Mouse (Mus musculus): ENCODE results near the gene Caskin2.

Caskin2 gene

DNA sequence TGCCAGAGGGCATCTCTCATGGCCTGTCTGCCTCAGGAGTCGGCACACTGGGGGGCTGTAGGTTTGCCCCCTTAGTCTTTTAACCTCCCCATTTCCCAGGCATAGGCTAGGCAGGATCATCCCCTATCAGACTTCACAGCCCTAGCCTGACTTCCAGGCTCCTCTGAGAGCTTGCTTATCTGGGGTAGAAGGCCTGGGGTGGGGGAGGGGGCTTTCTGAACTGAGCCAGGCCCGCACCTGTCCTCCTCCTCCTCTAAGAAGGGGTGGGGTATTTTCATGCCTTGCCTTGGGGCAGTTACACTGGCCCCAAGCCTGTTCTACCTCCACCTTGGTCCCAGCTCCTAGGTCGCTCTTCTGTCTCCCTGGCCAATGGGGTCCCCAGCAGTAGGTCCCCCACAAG lies 18.1 kb upstream of the Caskin2 start:
- no peak for DNase-seq (ENCODE audit: low read depth, low spot score)

DNA sequence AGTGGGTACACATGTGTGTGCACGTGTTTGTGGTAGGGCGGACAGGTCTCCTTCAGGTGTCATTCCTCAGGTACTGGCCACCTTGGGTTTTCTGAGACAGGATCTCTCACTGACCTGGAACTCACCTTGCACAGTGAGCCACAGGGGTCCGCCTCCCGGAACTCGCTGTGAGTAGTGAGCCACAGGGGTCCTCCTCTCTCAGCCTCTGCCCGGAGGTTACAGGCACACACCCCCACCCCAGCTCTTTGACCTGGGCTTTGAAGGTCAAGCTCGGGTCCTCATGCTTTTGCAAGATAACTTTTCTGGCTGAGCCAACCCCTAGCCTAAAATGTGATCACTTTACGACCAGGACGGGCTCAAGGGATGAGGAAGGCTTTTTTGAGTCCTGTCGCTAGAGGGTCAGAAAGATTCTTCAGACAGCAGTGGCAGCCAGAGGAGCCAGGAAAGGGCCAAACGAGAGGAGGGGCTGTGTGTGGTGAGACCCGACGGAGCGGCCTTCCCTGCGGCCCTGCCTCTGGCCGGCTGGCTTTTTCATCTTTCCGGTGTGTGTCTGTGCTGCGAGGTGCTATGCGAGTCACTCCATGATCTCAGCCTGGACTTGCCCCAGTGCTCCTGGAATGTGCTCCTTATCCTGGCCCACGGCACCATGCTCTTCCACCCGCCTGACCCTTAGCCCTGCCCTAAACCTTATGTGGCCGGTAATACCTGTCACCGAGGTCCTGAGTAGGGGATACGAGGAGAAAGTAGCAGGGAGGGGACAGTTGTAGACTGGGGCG lies 17.3 kb upstream of the Caskin2 start:
- DNase-seq (ENCODE audit: low read depth, low spot score): no peak

GRCm38 (mm10) chr11:115829036-115829435 lies 15.6 kb upstream of the Caskin2 start:
- no peak for DNase-seq (ENCODE audit: low read depth, low spot score)

DNA sequence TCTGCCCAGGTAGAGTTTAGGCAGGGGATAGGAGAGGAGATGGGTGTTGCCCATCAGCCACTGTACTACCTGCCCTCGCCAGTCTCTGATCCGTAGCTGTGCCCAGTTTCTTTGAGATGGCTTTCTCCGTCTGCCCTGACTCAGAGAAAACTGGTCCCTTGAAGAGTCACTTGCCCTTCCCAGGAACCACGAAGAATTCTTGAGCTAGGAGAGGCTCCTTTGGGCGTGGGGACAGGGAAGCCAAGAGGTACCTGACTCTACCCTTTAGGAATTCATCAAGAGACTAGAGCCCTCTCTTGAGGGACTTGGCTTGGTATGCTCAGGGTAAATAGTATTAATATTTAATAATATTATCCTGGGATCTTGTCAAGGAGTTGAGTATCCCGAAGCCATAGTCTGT lies 14.2 kb upstream of the Caskin2 start:
- DNase-seq (ENCODE audit: low read depth, low spot score): no peak

DNA sequence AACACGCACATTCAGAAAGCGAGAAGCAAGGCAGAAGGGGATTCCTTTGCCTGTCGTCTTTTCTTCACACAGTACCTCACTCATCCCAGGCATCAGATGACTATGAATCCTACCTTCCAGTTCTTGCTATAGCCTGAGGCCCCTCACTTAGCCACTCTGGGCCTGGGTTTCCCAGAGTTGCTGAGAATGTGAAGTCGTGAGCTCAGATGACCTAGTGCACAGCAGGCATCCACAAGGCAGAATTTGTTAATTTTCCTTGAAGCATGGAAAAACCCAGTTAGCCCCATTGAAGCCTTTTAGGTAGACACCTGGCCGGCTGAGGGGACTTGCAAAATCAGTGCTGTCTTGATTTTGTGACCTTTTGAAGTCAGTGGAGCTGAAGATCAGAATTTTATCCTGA lies 13.0 kb upstream of the Caskin2 start:
- DNase-seq (ENCODE audit: low read depth, low spot score): no peak

DNA sequence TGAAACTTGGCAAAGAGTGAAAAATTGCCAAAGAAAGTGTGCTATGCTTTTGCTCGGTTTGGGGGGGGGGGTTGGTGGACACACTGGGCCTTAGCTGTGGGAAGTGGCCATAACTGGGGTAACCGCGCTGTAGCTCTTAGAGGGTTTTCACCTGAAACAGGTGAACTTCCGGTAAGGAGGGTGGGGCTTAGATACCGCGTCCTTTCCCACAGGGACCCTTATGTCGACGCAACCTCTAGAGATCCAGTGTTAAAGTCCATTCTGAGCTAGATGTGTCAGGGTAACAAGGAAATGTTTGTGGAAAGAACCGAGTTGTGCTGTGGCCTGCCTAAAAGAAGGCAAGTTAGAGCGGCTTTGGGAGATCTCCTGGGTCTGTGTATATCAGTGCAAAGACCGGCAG lies 11.4 kb upstream of the Caskin2 start:
- DNase-seq (ENCODE audit: low read depth, low spot score): no peak

- DNase-seq (ENCODE audit: low read depth, low spot score): peak; percentile 84
Observed at GRCm38 (mm10) chr11:115823774-115824740, 10.6 kb upstream of the Caskin2 start, which contains the start of gene Llgl2. Llgl2 (plus strand) TSS chr11:115824049.

DNA sequence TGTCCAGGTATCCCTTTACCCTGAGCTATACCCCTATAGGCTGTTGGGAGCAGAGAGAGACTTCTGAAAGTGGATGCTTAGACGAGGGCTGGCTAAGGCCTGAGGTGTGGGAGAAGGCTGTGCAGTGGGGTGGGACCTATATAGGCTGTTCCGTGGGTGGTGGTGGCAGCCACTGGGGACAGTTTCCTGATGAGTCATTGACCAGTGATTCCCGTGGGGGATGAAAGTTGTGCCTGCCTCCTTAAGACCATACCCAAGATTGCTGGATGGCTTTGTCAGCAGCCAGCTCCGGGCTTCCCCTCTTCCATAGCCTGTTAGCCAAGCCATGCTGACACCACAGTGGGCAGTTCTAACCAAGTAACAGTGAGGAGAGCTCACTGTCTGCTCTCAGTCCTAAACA lies 7.6 kb upstream of the Caskin2 start:
- no peak for DNase-seq (ENCODE audit: low read depth, low spot score)

DNA sequence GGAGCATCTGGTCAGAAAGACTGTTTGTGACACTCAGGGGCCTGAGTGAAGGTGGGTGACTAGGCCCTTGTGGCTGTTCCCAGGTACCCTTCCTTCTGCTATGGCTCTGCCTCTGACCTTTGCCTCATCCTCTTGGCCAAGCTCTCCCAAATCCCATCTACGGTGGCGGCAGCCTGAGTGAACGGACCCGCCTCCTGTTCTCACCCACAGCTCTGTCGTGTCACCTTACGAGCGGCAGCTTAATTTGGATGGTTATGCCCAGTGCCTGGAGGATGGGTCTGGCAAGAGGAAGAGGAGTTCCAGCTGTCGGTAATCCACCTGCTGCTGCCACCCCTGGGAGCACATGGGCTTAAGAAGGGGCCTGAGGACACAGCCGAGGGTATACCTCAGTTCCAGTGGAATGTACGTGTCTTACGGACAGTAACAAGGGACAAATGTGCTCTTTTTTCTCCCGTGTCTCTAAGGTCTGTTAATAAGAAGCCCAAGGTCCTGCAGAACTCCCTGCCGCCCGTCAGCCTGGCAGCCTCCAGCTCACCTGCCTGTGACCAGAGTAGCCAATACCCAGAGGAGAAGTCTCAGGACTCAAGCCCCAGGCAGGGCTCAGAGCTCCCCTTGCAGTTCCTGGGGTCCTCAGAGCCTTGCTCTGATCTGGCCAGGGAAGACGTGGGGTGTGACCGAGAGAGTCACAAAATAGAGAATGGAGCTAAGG lies 6.6 kb upstream of the Caskin2 start:
- no peak for DNase-seq (ENCODE audit: low read depth, low spot score)

DNA sequence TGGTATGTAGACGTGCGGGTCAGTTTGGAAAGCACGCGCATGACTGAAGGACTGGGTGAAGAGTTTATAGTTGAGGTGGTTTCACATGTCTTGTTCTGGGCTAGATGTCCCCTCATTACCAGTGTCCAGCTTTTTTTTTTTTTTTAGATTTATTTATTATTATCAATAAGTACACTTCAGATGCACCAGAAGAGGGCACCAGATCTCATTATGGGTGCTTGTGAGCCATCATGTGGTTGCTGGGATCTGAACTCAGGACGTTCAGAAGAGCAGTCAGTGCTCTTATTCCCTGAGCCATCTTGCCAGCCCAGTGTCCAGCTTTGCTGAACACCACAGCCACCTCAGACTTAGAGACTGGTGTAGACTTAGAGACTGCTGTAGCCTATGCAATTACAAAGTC lies 3.9 kb upstream of the Caskin2 start:
- no peak for DNase-seq (ENCODE audit: low read depth, low spot score)

- DNase-seq (ENCODE audit: low read depth, low spot score): peak; percentile 83
Observed at GRCm38 (mm10) chr11:115814605-115815450, 1.4 kb upstream of the Caskin2 start, which contains the start of gene Tsen54. Tsen54 (plus strand) TSS chr11:115814724.

- peak; percentile 68 for DNase-seq (ENCODE audit: low read depth, low spot score)
Observed at GRCm38 (mm10) chr11:115812533-115813420, 662 bp downstream of the Caskin2 start.

GRCm38 (mm10) chr11:115812095-115812494 lies 1.3 kb downstream of the Caskin2 start:
- no peak for DNase-seq (ENCODE audit: low read depth, low spot score)

GRCm38 (mm10) chr11:115811381-115812093 lies 1.9 kb downstream of the Caskin2 start:
- no peak for DNase-seq (ENCODE audit: low read depth, low spot score)

DNA sequence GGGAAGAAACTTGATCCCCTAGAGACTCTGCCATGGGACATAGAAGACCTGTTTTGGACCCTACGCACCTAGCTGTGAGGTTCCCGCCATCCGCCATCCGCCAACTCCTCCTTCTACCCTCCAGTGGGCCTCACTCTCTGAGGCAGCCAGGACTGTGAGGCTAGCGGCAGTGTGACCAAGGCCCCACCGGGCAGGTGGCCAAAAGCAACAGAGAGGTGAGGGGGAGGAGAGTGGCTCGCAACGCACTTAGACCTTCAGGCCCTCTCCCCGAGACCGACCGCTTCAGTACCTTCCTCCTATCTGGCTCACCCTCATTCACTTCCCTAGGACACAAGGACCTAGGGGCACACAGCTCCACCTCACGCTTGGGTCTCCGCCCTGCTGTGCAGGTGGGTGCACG lies 3.1 kb downstream of the Caskin2 start:
- DNase-seq (ENCODE audit: low read depth, low spot score): no peak

DNA sequence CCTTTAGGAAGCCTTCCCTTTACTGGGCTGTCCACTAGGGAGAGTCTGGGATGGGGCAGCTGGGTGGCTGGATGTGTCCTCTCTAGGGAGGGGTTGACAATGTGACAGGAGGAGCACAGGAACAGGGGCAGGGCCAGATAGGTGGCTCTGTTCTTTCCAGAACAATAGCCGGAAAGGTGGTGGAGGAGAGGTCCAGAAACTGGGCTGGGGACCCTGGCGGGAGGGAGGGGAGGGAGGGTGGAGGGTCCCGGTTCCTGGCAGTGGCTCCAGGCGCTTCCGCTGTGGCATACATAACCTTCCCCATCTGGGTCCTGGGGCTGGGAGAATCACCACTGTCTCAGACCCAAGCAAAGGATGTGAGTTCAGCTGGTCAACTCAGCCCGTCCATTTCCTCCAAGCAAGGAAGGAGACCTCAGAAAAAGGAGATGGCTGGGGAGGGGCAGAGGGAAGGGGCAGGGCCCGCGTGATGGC lies 4.1 kb downstream of the Caskin2 start:
- no peak for DNase-seq (ENCODE audit: low read depth, low spot score)

GRCm38 (mm10) chr11:115808696-115809310 lies 4.6 kb downstream of the Caskin2 start:
- DNase-seq (ENCODE audit: low read depth, low spot score): no peak

GRCm38 (mm10) chr11:115807971-115808370 lies 5.5 kb downstream of the Caskin2 start:
- no peak for DNase-seq (ENCODE audit: low read depth, low spot score)

- no peak for DNase-seq (ENCODE audit: low read depth, low spot score)
Observed at GRCm38 (mm10) chr11:115807306-115807705, 6.1 kb downstream of the Caskin2 start.

Measured in mesoderm, embryonic 11.5 days (tissue).